Mouse (Mus musculus) lung, adult 2 months (tissue): ENCODE measurements around the gene Vnn3.

Experiments
- CTCF ChIP-seq: fragments of 200-500 bp; IDR thresholded peaks from 2 replicates; pipeline ENCODE4 v1.5.1; 2011; ENCODE audit warnings: mild to moderate bottlenecking, low read length, control low read depth; ENCODE audit not compliant: insufficient read depth
- POLR2A ChIP-seq: fragments of 200-500 bp; IDR thresholded peaks from 2 replicates; pipeline ENCODE4 v1.6.1; 2011; ENCODE audit warnings: low read depth, mild to moderate bottlenecking, control low read depth, low read length, borderline replicate concordance; ENCODE audit errors: extremely low read depth

DNA sequence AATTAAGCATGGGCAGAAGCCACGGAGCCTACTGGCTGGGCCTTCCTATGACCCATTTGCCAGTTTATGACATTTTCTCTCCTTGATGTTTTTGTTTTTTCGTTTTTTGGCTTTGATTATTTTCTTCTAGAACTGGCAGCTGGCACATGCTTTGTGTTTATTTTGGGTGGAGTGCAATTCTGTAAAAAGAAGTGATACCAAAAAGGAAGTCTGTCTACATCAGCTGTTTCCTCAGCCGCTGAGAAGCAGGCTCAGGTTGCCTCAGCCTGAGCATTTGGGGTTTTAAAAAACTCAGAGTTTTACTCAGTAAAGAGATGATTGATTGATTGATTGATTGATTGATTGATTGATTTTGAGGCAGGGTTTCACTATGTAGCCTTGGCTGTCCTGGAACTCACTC is 48.4 kb upstream of the Vnn3 start:
- TF ChIP-seq CTCF (no peak), POLR2A (no peak)
